Mouse (Mus musculus) embryonic fibroblast, embryonic 13.5 days (primary cell): ENCODE results near the gene Col12a1. TPM values are rescaled to one million over a fixed set of nuclear protein-coding genes. Genes with fewer than 3 reads are reported as not detected.
A peak's percentile ranks its signal among the peaks of the same experiment; 100 is the strongest.

Experiments used
- H3K27ac ChIP-seq: 2 replicates; pipeline ENCODE4 v1.5.1; 2012; ENCODE audit warnings: low read length, control low read depth, inconsistent platforms; ENCODE audit not compliant: insufficient read depth
- H3K4me1 ChIP-seq: 2 replicates; pipeline ENCODE4 v1.6.1; 2011; ENCODE audit warnings: low read length; ENCODE audit not compliant: control insufficient read depth, insufficient read depth
- H3K4me3 ChIP-seq: 2 replicates; pipeline ENCODE4 v1.5.1; 2011; ENCODE audit warnings: mild to moderate bottlenecking, control low read depth, low read length; ENCODE audit not compliant: insufficient read depth
- CTCF ChIP-seq: IDR thresholded peaks from 2 replicates; pipeline ENCODE4 v1.5.1; 2011; ENCODE audit warnings: mild to moderate bottlenecking, control low read depth, low read length, moderate library complexity, borderline replicate concordance; ENCODE audit not compliant: insufficient read depth
- POLR2A ChIP-seq: IDR thresholded peaks from 2 replicates; pipeline ENCODE4 v1.6.1; 2011; ENCODE audit warnings: low read depth, mild to moderate bottlenecking, control low read depth, low read length, moderate library complexity
- polyA plus RNA-seq: library from polyadenylated mRNA; stranded (reverse); fragments of >200 nt; gene quantifications from 2 replicates; pipeline ENCODE4 v1.2.4, GENCODE M21; 2011; ENCODE audit warnings: low read depth; ENCODE audit not compliant: missing spikeins, insufficient read length

Col12a1 gene
- polyA plus RNA-seq, 1 experiment: 1,276 TPM

DNA sequence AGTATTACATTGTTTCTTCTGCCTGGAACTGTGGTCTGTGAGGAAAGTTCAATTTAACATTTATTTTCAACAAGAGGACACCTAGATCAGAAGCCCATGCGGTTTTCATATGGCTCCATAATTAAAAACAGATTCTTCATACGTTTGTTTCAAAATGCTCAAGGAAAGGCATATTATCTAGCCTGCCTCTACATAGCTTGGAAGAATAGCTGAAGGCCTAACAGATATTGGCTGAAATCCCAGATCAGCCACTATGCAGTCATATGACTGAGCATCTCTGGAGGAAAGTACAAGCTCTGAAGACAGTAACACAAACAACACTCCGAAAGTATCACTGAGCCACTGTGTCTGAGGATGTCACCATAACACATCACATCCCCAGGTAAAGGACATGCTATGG is 72.9 kb downstream of the Col12a1 start:
- Histone ChIP-seq H3K4me1 (peaks cover 8% of the 10 kb centered on the region), H3K4me3 (no peak overlapping the region), H3K27ac (peak overlapping the region; percentile 91)
- no peak for TF ChIP-seq CTCF
- TF ChIP-seq POLR2A: no peak

DNA sequence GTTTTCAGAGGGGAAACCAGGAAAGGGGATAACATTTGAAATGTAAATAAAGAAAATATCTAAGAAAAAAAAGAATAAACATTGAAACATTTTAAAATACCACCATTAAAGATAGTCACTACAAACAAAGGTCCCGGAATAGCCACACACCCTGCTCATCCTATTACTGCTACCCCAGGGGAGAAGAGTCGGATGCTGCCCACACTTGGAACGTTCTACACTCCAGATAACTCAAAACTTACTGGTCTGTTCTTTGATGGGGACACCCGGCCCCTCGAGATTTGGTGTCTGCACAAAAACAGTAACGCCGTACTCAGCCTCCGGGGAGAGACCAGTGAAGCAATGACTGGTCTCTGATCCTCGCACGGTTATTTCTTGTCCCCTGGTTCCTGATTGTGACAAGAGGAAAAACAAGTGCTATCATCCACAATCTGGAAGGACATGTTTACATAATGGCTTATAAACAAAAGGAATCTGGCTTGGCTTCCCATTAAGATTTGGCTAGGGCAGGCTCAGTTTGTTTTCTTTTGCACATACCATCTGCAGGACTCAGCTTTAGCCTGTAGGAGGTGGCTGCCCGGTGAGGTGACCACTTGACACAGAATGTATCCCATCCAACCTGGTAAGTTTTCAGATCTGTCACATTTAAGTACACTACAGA is 79.1 kb downstream of the Col12a1 start:
- TF ChIP-seq POLR2A: no peak
- TF ChIP-seq CTCF: no peak
- peak overlapping the region; percentile 25; the same call in 1 of the 2 replicates for H3K27ac ChIP-seq
- H3K4me1 ChIP-seq: no peaks in the 10 kb centered on the region; the same call in 1 of the 2 replicates
- H3K4me3 ChIP-seq: no peak overlapping the region

DNA sequence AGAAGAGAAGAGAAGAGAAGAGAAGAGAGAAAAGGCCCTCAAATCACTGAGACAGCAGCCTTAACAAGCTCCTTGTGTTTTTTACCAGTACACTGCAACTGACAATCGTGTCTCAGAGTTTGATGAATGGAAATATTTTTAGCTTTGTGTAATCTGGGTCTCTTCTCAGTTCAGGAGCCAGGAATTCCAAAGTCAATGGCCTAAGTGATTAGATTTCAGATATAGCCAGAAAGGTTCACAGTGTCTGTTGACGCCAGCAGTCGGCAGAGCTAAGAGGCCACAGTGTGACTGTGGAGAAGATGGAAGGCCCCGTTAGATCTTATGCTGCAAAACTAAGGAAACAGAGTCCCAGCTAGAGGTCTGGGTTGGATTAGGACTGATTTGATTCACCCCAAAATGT is 80.8 kb downstream of the Col12a1 start:
- Histone ChIP-seq H3K4me1 (peaks cover 4% of the 10 kb centered on the region), H3K4me3 (no peak overlapping the region), H3K27ac (peak overlapping the region; percentile 78; the same call in 1 of the 2 replicates)
- no peak for TF ChIP-seq POLR2A
- no peak for TF ChIP-seq CTCF

DNA sequence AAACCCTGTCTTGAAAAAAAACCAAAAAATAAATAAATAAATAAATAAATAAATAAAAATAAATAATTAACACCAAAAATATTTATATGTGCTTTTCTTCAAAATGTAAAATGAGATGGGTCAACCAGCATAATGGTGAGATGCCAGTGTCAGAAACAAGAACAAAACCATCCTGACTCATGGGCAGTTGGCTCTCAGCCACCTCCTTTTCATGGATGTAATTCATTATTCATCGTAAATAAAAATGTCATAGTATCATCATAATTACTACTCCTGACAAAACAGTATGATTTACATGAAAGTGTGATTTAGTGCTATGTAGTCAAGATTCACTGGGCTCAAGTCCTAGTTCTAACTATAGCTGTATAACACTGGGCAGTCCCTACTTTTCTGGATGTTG is 84.6 kb downstream of the Col12a1 start:
- TF ChIP-seq POLR2A: no peak
- no peak for TF ChIP-seq CTCF
- H3K27ac ChIP-seq: no peak overlapping the region
- no peak overlapping the region for H3K4me3 ChIP-seq
- H3K4me1 ChIP-seq: peaks cover 6% of the 10 kb centered on the region

GRCm38 (mm10) chr9:79631186-79631585 is 87.4 kb downstream of the Col12a1 start:
- Histone ChIP-seq H3K4me1 (peaks cover 6% of the 10 kb centered on the region), H3K4me3 (no peak overlapping the region), H3K27ac (peak overlapping the region; percentile 90)
- TF ChIP-seq POLR2A (0 out of 2 replicates have a peak, but pooled peaks have one; percentile 18), CTCF (no peak)

- H3K4me1 ChIP-seq: no peaks in the 10 kb centered on the region
- TF ChIP-seq CTCF (no peak), POLR2A (no peak)
- H3K27ac ChIP-seq: peak overlapping the region; percentile 79
- no peak overlapping the region for H3K4me3 ChIP-seq
Observed at GRCm38 (mm10) chr9:79618839-79619597, 99.6 kb downstream of the Col12a1 start.

- Histone ChIP-seq H3K4me3 (no peak overlapping the region), H3K4me1 (no peaks in the 10 kb centered on the region), H3K27ac (peak overlapping the region; percentile 71; the same call in 1 of the 2 replicates)
- TF ChIP-seq POLR2A (no peak), CTCF (no peak)
Observed at GRCm38 (mm10) chr9:79617336-79617735, 101.3 kb downstream of the Col12a1 start.

- Histone ChIP-seq H3K4me3 (no peak overlapping the region), H3K4me1 (no peaks in the 10 kb centered on the region), H3K27ac (no peak overlapping the region)
- TF ChIP-seq CTCF (no peak), POLR2A (no peak)
Observed at GRCm38 (mm10) chr9:79616040-79616439, 102.6 kb downstream of the Col12a1 start.

DNA sequence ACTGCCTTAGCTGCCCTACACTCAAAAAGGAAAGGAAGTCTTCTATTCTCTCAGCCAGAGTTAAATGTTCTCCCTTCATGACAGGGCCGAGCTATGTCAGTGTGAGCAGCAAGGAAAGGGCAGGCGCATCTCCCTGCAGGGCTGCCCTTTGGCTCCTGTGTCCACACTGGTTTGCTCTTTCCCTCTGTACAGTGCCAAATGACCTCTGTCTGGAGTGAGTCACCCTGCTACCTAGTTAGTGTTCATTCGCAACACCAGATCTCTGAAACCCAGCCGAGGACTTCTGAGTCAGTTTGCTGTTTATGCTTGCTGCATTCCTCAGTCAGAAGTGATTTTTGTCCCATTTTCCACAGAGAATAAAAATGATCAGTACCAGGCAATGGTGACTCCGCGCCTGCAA is 108.3 kb downstream of the Col12a1 start:
- Histone ChIP-seq H3K4me3 (no peak overlapping the region), H3K27ac (peak overlapping the region; percentile 34), H3K4me1 (peaks cover 10% of the 10 kb centered on the region)
- TF ChIP-seq CTCF: no peak
- no peak for TF ChIP-seq POLR2A

- TF ChIP-seq CTCF (no peak), POLR2A (no peak)
- peak overlapping the region; percentile 70 for H3K27ac ChIP-seq
- no peak overlapping the region for H3K4me3 ChIP-seq
- H3K4me1 ChIP-seq: peaks cover 10% of the 10 kb centered on the region
Observed at GRCm38 (mm10) chr9:79609661-79610060, 109.0 kb downstream of the Col12a1 start.
